Mouse (Mus musculus): ENCODE data around the gene Usp35.

The Usp35 gene

GRCm38 (mm10) chr7:97331726-97332666, at the start of gene Usp35, which contains the start of gene Kctd21:
Gene Usp35, minus strand, starts transcription at chr7:97332020.
Gene Kctd21, plus strand, starts transcription at chr7:97332327.
- peak; percentile 94 to 98 for DNase-seq

GRCm38 (mm10) chr7:97380500-97381123, 48.8 kb upstream of the Usp35 start:
- DNase-seq: no peak

GRCm38 (mm10) chr7:97379304-97379703, 47.5 kb upstream of the Usp35 start:
- no peak for DNase-seq

- no peak for DNase-seq
Observed at GRCm38 (mm10) chr7:97375906-97376305, 44.1 kb upstream of the Usp35 start.

GRCm38 (mm10) chr7:97375101-97375500, 43.3 kb upstream of the Usp35 start:
- no peak for DNase-seq

GRCm38 (mm10) chr7:97365887-97366286, 34.1 kb upstream of the Usp35 start:
- DNase-seq: no peak

GRCm38 (mm10) chr7:97361467-97361866, 29.6 kb upstream of the Usp35 start:
- DNase-seq: peak in 1 of 2 experiments; percentile 48

GRCm38 (mm10) chr7:97360955-97361354, 29.1 kb upstream of the Usp35 start:
- DNase-seq: no peak

- DNase-seq: no peak
Observed at GRCm38 (mm10) chr7:97360166-97360565, 28.3 kb upstream of the Usp35 start.

- no peak for DNase-seq
Observed at GRCm38 (mm10) chr7:97358347-97358746, 26.5 kb upstream of the Usp35 start.

GRCm38 (mm10) chr7:97357840-97358239, 26.0 kb upstream of the Usp35 start:
- DNase-seq: no peak

- DNase-seq: no peak
Observed at GRCm38 (mm10) chr7:97356875-97357276, 25.1 kb upstream of the Usp35 start.

- no peak for DNase-seq
Observed at GRCm38 (mm10) chr7:97356253-97356652, 24.4 kb upstream of the Usp35 start.

- DNase-seq: no peak
Observed at GRCm38 (mm10) chr7:97355068-97355841, 23.4 kb upstream of the Usp35 start.

- no peak for DNase-seq
Observed at GRCm38 (mm10) chr7:97353356-97353755, 21.5 kb upstream of the Usp35 start.

- peak in 1 of 2 experiments; percentile 24 for DNase-seq
Observed at GRCm38 (mm10) chr7:97351792-97352513, 20.1 kb upstream of the Usp35 start.

- DNase-seq: no peak
Observed at GRCm38 (mm10) chr7:97350891-97351290, 19.1 kb upstream of the Usp35 start.

GRCm38 (mm10) chr7:97349438-97349837, 17.6 kb upstream of the Usp35 start:
- no peak for DNase-seq

GRCm38 (mm10) chr7:97348836-97349235, 17.0 kb upstream of the Usp35 start:
- no peak for DNase-seq

GRCm38 (mm10) chr7:97348318-97348717, 16.5 kb upstream of the Usp35 start:
- no peak for DNase-seq

- no peak for DNase-seq
Observed at GRCm38 (mm10) chr7:97347464-97347863, 15.6 kb upstream of the Usp35 start.

- no peak for DNase-seq
Observed at GRCm38 (mm10) chr7:97346822-97347166, 15.0 kb upstream of the Usp35 start.

All from cerebellum, postnatal 25 days (tissue).